Mouse (Mus musculus) G1E-ER4 (cell line): ENCODE measurements around the gene Man2c1. TPM values are rescaled to one million over a fixed set of nuclear protein-coding genes. Genes with fewer than 3 reads are reported as not detected.

Experiments used
- GATA1 ChIP-seq: IDR thresholded peaks from one replicate; pipeline ENCODE4 v1.8.0; 2012; ENCODE audit warnings: low read length, inconsistent platforms
- polyA plus RNA-seq: library from polyadenylated mRNA; stranded (reverse); fragments of >175 nt; gene quantifications from 2 replicates; pipeline ENCODE4 v1.2.3, GENCODE M21; 2012

Gene Man2c1
- 110 and 125 TPM in 2 replicates for polyA plus RNA-seq

DNA sequence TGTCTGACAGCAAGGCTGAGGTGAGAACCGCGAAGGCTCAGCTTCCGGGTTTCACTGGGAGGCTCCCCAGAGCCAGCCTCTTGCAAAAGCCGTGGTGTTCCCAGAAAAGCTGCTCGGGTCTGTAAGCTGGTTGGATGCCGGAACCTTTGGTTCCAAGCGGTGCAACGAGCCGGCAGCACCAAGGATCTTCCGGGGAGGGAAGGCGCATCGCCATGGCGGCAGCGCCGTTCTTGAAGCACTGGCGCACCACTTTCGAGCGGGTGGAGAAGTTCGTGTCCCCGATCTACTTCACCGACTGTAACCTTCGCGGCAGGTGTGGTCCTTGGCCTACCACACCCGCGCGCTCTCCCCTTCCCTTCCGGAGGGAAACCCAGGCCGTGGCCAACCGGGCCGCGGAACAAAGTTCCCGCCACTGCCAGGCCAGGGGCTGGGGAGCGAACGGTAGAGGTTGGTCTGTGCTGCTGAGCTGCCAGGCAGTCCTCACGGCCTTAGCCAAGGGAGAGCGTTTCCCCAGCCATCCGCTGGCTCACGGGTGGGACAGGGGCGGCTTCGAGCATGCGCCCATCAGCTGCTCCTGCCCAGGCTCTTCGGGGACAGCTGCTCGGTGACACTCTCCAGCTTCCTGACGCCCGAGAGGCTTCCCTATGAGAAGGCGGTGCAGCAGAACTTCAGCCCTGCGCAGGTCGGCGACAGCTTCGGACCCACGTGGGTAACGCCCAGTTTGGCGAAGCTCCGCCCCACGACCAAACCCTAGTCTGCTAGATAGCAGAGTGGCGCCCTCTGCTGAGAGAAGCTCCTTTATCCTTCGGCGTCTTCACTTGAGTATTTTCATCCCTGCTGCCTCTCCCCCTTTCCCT is at the start of gene Man2c1:
Gene Man2c1, plus strand, starts transcription at position 114 of the 857 bp plus-strand sequence.
- no peak for TF ChIP-seq GATA1

DNA sequence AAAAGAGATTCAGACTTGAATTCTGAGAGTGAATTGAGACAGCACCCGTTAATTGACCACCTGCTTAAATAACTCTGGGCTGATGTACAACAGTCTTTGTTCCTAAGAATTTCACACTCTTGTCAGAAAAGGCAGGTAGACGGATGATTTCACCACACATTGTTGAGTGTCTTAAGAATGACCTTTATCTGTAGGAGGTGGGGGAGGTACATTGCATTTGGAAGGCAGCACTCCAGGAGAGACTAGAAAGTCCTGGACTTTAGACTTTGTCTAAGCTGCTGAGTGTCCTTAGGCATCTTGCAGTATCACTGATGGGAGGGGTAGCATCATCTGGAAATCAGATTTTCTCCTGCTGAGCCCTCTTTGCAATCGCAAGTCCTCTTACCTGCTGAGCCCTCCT is 48.3 kb upstream of the Man2c1 start:
- TF ChIP-seq GATA1, result no peak

DNA sequence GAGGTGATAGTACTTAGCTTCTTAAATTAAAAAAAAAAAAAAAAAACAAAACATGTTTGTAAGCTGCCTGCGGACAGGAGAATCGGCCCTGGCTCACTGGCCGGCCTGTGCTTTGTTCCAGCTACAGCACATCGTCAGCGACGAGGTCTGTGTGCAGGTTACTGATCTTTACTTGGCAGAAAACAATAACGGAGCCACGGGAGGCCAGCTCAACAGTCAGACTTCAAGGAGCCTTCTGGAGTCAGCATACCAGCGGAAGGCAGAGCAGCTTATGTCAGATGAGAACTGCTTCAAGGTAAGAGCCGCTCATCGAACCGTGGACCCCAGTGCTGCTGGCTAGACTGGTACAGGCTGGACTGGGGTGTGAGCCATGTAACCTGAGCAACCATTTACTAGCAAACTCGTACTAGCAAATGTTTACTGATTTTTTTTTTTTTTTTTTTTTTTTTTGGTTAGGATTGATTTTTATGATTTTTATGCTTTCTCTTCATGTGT is 13.2 kb upstream of the Man2c1 start:
- no peak for TF ChIP-seq GATA1

- TF ChIP-seq GATA1, result no peak
Measured at GRCm38 (mm10) chr9:57129641-57130040, 849 bp upstream of the Man2c1 start.

- no peak for TF ChIP-seq GATA1
Measured at GRCm38 (mm10) chr9:57137246-57137645, 6.8 kb downstream of the Man2c1 start.

DNA sequence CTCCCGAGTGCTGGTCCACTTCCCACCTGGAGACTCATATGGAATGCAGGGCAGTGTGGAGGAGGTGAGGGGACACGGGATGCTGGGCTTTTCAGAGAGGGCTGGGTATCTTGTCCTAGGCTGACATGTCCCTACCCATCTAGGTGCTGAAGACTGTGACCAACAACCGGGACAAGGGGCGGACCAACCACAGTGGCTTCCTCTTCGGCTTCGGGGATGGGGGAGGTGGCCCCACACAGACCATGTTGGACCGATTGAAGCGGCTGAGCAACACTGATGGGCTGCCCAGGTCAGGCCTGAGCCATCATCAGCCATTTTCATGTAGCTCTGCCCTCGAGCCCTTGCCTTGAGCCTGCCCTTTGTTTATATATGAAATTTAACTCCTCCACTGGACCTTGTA is 7.3 kb downstream of the Man2c1 start:
- no peak for TF ChIP-seq GATA1

GRCm38 (mm10) chr9:57138507-57138906 is 8.0 kb downstream of the Man2c1 start:
- no peak for TF ChIP-seq GATA1

DNA sequence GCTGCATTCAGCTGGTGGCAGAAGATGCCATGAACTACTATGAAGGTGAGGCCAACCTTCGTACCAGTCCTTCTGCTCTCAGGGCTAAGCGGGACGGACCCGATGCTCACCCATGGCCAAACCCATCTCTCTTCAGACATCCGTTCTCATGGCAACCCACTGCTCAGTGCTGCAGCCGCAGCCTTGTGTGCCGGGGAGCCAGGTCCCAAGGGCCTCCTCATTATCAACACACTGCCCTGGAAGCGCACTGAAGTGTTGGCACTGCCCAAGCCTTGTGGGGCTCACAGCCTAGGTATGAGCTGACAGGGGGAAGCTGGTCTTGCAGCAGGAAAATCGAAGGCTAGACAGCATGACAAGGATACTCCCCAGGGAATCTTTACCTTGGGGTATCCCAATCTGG is 8.6 kb downstream of the Man2c1 start:
- TF ChIP-seq GATA1, result no peak

GRCm38 (mm10) chr9:57139571-57139970 is 9.1 kb downstream of the Man2c1 start:
- no peak for TF ChIP-seq GATA1

DNA sequence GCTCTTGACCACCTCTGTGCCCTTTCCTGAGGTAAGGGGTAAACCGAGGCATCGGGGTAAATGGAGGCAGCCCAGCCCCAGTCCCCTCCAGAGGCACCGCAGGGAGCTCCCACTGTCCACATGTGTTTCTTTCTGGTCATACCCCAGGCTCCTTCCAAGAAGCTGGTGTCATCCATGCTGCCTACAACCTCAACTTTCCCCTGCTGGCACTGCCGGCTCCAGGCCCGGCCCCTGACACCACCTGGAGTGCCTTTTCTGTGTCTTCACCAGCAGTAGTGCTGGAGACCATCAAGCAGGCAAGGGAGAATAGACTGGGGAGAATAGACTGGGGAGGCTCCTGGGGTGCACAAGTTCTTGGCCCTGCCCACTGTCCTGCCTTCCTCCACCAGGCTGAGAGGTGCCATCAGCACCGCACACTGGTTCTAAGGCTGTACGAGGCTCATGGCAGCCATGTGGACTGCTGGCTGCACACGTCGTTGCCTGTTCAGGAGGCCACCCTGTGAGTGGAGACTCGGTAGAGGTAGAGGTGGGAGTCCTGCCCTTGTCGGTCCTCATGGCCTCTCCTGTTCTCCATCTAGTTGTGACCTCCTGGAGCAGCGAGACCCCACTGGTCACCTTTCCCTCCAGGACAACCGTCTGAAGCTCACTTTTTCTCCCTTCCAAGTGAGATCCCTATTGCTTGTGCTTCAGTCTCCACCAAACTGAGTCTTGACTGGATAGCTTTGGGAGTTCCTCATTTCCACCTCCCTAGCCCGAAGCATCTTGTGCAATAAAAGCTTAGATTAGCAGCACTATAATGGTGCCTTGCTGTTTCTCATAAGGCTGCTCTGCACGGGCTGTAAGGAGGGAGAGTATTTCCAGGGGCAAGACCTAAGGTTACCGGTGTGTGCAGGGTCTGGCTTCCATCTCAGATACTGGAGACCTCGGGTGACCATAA is 11.2 kb downstream of the Man2c1 start:
- TF ChIP-seq GATA1, result no peak

GRCm38 (mm10) chr9:57143212-57143611 is 12.7 kb downstream of the Man2c1 start:
- no peak for TF ChIP-seq GATA1

DNA sequence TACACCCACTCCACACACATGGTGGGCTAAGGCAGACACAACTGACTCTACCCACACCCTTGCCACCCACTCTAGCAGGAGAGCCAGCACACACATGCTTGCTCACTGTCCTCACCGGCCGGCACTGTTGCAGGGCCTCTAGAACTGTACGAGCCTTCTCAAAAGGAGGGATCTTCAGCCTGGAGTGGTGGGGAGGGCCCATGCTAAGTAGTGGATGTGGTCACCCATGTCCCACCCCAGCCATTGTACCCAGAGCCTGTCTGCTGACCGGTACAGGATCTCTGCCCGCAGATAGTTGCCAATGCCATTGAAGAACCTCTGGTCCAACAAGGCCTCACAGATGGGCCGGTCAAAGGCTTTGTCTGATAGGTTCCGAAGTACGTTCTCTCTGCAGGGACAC is 14.3 kb downstream of the Man2c1 start:
- no peak for TF ChIP-seq GATA1

DNA sequence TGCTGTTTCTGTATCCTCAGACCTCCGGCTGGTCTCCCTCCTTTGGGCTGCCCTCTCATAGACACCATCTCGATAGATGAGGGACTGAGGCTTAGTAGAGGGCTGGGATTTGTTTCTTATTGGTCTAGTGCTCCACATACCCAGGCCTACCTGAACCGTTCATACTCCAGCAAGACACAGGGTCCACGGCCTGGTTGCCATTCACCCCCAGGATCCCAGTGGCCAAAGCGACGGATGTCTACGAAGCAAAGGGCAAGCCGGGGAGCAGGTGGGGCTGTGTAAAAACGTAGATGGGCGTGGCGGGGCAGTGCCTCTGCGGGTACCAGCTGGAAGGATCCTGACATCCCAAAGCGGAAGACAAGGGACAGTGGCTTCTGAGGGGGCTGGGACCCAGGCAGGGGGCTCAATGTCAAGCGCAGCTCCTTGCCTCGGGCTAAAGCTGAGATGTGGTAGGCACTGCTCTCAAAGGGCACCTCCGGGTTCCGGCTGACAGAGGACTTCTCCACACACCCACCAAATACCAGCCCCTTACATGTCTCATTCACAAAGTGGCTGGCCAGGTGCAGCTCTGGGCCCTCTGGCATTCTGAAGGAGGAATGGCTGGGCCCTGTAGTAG is 16.1 kb downstream of the Man2c1 start:
- TF ChIP-seq GATA1, result no peak

GRCm38 (mm10) chr9:57147205-57148143 is 17.0 kb downstream of the Man2c1 start:
- TF ChIP-seq GATA1, result no peak
